Comparison of ENCODE assay signal across 24 mouse cellular contexts in genomic region chr7:121529023-121529422, GRCm38 (mm10).
DNase-seq lines count a peak whose midpoint lies in the region; ATAC-seq lines count a peak whose summit lies in the region.
"Had no signal": no experiment of that assay in that cellular context is flagged by ENCODE, and none has a peak within 500 bp of the region (broad histone marks: within the 10 kb centered on the region; RNA-seq: fewer than 3 reads in every experiment).

No protein-coding gene starts in this region.

- H3K9me3 ChIP-seq in heart, embryonic 11.5 days (replicated peaks; ENCODE audit: control insufficient read depth, low read length): no peaks in the 10 kb centered on the region
- H3K9me3 ChIP-seq: embryonic facial prominence, embryonic 10.5 days; embryonic facial prominence, embryonic 12.5 days; forebrain, embryonic 13.5 days; forebrain, embryonic 15.5 days; G1E had no signal

- WGBS in heart, embryonic 11.5 days (ENCODE audit: insufficient replicate concordance): 64% methylated on average over 2 of the region's 2 CpGs

- intact Hi-C loops in left cerebral cortex, postnatal 14 days (cut with DNase I): no loop called here
- intact Hi-C loops in left cerebral cortex, postnatal 4 days (cut with DNase I): no loop called here

- H3K27ac ChIP-seq in heart, embryonic 11.5 days (ENCODE audit: low read depth, low read length): no peak overlapping the region
- H3K27ac ChIP-seq: embryonic facial prominence, embryonic 10.5 days; embryonic facial prominence, embryonic 12.5 days; forebrain, embryonic 13.5 days; forebrain, embryonic 15.5 days had no signal

- H3K9ac ChIP-seq in heart, embryonic 11.5 days (ENCODE audit: low read depth, low read length): no peak overlapping the region
- H3K9ac ChIP-seq: embryonic facial prominence, embryonic 12.5 days; forebrain, embryonic 13.5 days; forebrain, embryonic 15.5 days had no signal

- no peaks in the 10 kb centered on the region for H3K27me3 ChIP-seq in heart, embryonic 11.5 days (ENCODE audit: control insufficient read depth, insufficient read depth, low read length)
- H3K27me3 ChIP-seq: embryonic facial prominence, embryonic 12.5 days; forebrain, embryonic 13.5 days; forebrain, embryonic 15.5 days had no signal

- no peak for ATAC-seq in heart, embryonic 11.5 days (replicated peaks; ENCODE audit: insufficient number of reproducible peaks, low FRiP score, low TSS enrichment)
- ATAC-seq: activated CD4-positive, CD25-positive, alpha-beta regulatory T cell, adult 4 months; CD4-positive, CD25-positive, alpha-beta regulatory T cell, adult 4 months; forebrain, embryonic 13.5 days; forebrain, embryonic 15.5 days; Patski had no signal

- peak; percentile 18 to 21 for DNase-seq in cerebellum, postnatal 10 days
- DNase-seq in cerebellum, adult 18-20 months: no peak
- DNase-seq in heart, adult 11 months: peak; percentile 62
- DNase-seq in left cerebral cortex, postnatal 14 days (ENCODE audit: low spot score in 2 of 2): peak; percentile 20 to 22
- DNase-seq in left cerebral cortex, postnatal 4 days: no peak
- peak; percentile 36 to 46 for DNase-seq in right cerebral cortex, adult 2 months (ENCODE audit: low spot score in 2 of 2)
- DNase-seq in right cerebral cortex, postnatal 4 days: no peak
- DNase-seq: adrenal gland, adult 8-10 months; adrenal gland, postnatal 14 days; adrenal gland, postnatal 36 days; B cell, adult 2 months; cerebellum, adult 11-12 months; cerebellum, adult 8-10 months; cerebellum, adult 9-11 months; cerebellum, postnatal 25 days had no signal

- H3K4me2 ChIP-seq in heart, embryonic 11.5 days: no peak overlapping the region
- H3K4me2 ChIP-seq: embryonic facial prominence, embryonic 12.5 days; forebrain, embryonic 13.5 days; forebrain, embryonic 15.5 days had no signal

- H3K4me1 ChIP-seq in heart, embryonic 11.5 days (ENCODE audit: control insufficient read depth, insufficient read depth, low read length): no peaks in the 10 kb centered on the region
- H3K4me1 ChIP-seq: embryonic facial prominence, embryonic 10.5 days; embryonic facial prominence, embryonic 12.5 days had no signal

- no peak overlapping the region for H3K4me3 ChIP-seq in heart, embryonic 11.5 days (ENCODE audit: low read depth, low read length)
- H3K4me3 ChIP-seq: embryonic facial prominence, embryonic 10.5 days; embryonic facial prominence, embryonic 12.5 days; forebrain, embryonic 13.5 days; forebrain, embryonic 15.5 days had no signal

- no peaks in the 10 kb centered on the region for H3K36me3 ChIP-seq in heart, embryonic 11.5 days (ENCODE audit: control insufficient read depth, insufficient read depth, low read length)
- H3K36me3 ChIP-seq: embryonic facial prominence, embryonic 10.5 days; embryonic facial prominence, embryonic 12.5 days; forebrain, embryonic 15.5 days; G1E had no signal

Comparison
In these comparisons a context has a peak if more than half of its experiments do, and no peak if none do; other contexts are left out.
1. DNase-seq: peak in cerebellum, postnatal 10 days (2 of 2), heart, adult 11 months (single experiment), left cerebral cortex, postnatal 14 days (2 of 2) and right cerebral cortex, adult 2 months (2 of 2); none in cerebellum, adult 18-20 months (0 of 2), left cerebral cortex, postnatal 4 days (single experiment) and right cerebral cortex, postnatal 4 days (single experiment).